Mouse (Mus musculus): Measurements from ENCODE around the gene Bmpr2. TPM values are rescaled to one million over a fixed set of nuclear protein-coding genes. Genes with fewer than 3 reads are reported as not detected.

Bmpr2 gene
- polyA plus RNA-seq, 1 experiment from 2014 or later: 9.4 TPM

- H3K9ac ChIP-seq (ENCODE audit: low read depth, low read length): peak within 1 kb of the TSS; percentile 99
- peak within 1 kb of the TSS; percentile 97 for H3K27ac ChIP-seq (ENCODE audit: low read length)
- WGBS: under 1% methylated on average over 69 of the region's 72 CpGs
- H3K27me3 ChIP-seq (ENCODE audit: control insufficient read depth, insufficient read depth, low read depth, low read length): no peaks in the 10 kb centered on the region
- H3K4me1 ChIP-seq (ENCODE audit: control insufficient read depth, insufficient read depth, low read length): peaks cover 22% of the 10 kb centered on the region
- no peaks in the 10 kb centered on the region for H3K36me3 ChIP-seq (ENCODE audit: control insufficient read depth, insufficient read depth, low read length)
- no peaks in the 10 kb centered on the region for H3K9me3 ChIP-seq (replicated peaks; ENCODE audit: control insufficient read depth, low read length, poor library complexity, severe bottlenecking)
- peak within 1 kb of the TSS; percentile 81 for H3K4me2 ChIP-seq (ENCODE audit: low read length)
- peak; percentile 97 for ATAC-seq
- peak within 1 kb of the TSS; percentile 99 for H3K4me3 ChIP-seq (ENCODE audit: low read depth, low read length)
Observed at GRCm38 (mm10) chr1:59912413-59913157, 149.4 kb downstream of the Bmpr2 start, which contains the start of gene Fam117b. Gene Fam117b (plus strand): TSS chr1:59913006.

- H3K9ac ChIP-seq (ENCODE audit: low read depth, low read length): peak overlapping the region; percentile 99
- no peaks in the 10 kb centered on the region for H3K9me3 ChIP-seq (replicated peaks; ENCODE audit: control insufficient read depth, low read length, poor library complexity, severe bottlenecking)
- no peaks in the 10 kb centered on the region for H3K36me3 ChIP-seq (ENCODE audit: control insufficient read depth, insufficient read depth, low read length)
- H3K4me1 ChIP-seq (ENCODE audit: control insufficient read depth, insufficient read depth, low read length): peaks cover 22% of the 10 kb centered on the region
- ATAC-seq: peak; percentile 74
- H3K4me3 ChIP-seq (ENCODE audit: low read depth, low read length): peak overlapping the region; percentile 99
- H3K27ac ChIP-seq (ENCODE audit: low read length): peak overlapping the region; percentile 97
- H3K4me2 ChIP-seq (ENCODE audit: low read length): peak overlapping the region; percentile 81
- 0% methylated on average over 62 of the region's 98 CpGs for WGBS
- H3K27me3 ChIP-seq (ENCODE audit: control insufficient read depth, insufficient read depth, low read depth, low read length): no peaks in the 10 kb centered on the region
Observed at GRCm38 (mm10) chr1:59913195-59913868, 150.1 kb downstream of the Bmpr2 start.

DNA sequence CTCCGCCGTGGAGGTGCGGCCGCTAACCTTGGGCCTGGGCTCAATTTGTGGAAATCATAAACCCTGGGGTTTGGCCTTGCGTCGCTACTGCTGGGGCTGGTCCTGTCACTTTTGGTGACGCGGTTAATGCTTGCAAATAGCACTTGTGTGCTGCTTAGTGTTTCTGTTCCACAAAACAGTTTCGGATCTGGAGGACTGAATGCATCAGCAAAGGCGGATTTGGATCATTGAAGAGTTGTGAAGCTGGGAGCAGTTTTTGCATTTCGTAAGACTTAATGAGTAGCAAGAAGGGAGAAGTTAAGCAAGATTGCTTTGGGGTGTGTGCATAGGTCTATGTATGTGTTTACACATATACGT lies 150.6 kb downstream of the Bmpr2 start:
- Histone ChIP-seq H3K9ac (ENCODE audit: low read depth, low read length) (peak overlapping the region; percentile 99), H3K27me3 (ENCODE audit: control insufficient read depth, insufficient read depth, low read depth, low read length) (no peaks in the 10 kb centered on the region), H3K27ac (ENCODE audit: low read length) (peak overlapping the region; percentile 97), H3K4me1 (ENCODE audit: control insufficient read depth, insufficient read depth, low read length) (peaks cover 22% of the 10 kb centered on the region), H3K36me3 (ENCODE audit: control insufficient read depth, insufficient read depth, low read length) (no peaks in the 10 kb centered on the region), H3K4me3 (ENCODE audit: low read depth, low read length) (peak overlapping the region; percentile 99), H3K9me3 (replicated peaks; ENCODE audit: control insufficient read depth, low read length, poor library complexity, severe bottlenecking) (no peaks in the 10 kb centered on the region), H3K4me2 (ENCODE audit: low read length) (peak overlapping the region; percentile 81)
- WGBS: 3% methylated on average over 12 of the region's 12 CpGs
- no peak for ATAC-seq

GRCm38 (mm10) chr1:59914799-59915198 lies 151.6 kb downstream of the Bmpr2 start:
- Histone ChIP-seq H3K9ac (ENCODE audit: low read depth, low read length) (no peak overlapping the region), H3K9me3 (replicated peaks; ENCODE audit: control insufficient read depth, low read length, poor library complexity, severe bottlenecking) (no peaks in the 10 kb centered on the region), H3K36me3 (ENCODE audit: control insufficient read depth, insufficient read depth, low read length) (no peaks in the 10 kb centered on the region), H3K4me2 (ENCODE audit: low read length) (peak overlapping the region; percentile 81), H3K27me3 (ENCODE audit: control insufficient read depth, insufficient read depth, low read depth, low read length) (no peaks in the 10 kb centered on the region), H3K4me1 (ENCODE audit: control insufficient read depth, insufficient read depth, low read length) (peaks cover 22% of the 10 kb centered on the region), H3K27ac (ENCODE audit: low read length) (no peak overlapping the region), H3K4me3 (ENCODE audit: low read depth, low read length) (peak overlapping the region; percentile 99)
- WGBS: 68% methylated on average over 3 of the region's 3 CpGs
- no peak for ATAC-seq

DNA sequence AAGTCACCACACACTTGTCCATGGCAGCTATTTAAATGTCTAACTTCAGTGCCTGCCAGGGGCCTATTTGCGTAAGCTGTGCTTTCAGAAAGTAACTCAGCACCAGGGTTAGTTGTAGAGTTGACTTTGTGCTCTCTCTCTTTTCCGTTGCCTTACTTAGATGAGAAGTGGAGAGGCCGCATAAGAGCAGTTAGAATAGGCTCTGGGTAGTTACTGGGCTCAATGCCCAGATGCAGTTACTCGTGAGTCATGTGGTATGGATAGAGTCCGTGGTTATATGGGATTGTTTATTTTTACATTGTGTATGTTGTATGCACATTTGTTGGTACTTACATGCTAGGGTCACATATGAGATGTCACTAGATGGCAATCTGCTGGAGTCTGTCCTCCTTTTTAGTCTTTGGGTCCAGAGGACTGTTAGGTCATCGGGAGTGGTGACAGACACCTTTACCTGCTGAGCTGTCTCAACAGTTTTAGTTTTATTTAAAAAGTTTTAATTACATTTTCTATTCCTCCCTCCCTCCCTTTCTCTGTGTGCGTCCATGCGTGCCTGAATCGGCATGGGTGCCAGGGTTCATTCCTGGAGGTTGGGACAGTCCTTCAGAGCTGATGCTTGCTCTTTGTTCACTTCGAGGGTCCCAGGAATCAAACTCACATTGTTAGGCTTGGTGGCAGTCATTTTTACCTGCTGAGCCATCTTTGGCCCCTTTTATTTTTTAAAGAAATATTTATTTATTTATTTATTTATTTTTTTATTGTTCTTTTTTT lies 152.8 kb downstream of the Bmpr2 start:
- H3K27me3 ChIP-seq (ENCODE audit: control insufficient read depth, insufficient read depth, low read depth, low read length): no peaks in the 10 kb centered on the region
- H3K4me2 ChIP-seq (ENCODE audit: low read length): peak overlapping the region; percentile 81
- no peak overlapping the region for H3K9ac ChIP-seq (ENCODE audit: low read depth, low read length)
- no peak for ATAC-seq
- no peaks in the 10 kb centered on the region for H3K36me3 ChIP-seq (ENCODE audit: control insufficient read depth, insufficient read depth, low read length)
- peaks cover 22% of the 10 kb centered on the region for H3K4me1 ChIP-seq (ENCODE audit: control insufficient read depth, insufficient read depth, low read length)
- WGBS: 65% methylated on average over 10 of the region's 10 CpGs
- H3K9me3 ChIP-seq (replicated peaks; ENCODE audit: control insufficient read depth, low read length, poor library complexity, severe bottlenecking): no peaks in the 10 kb centered on the region
- no peak overlapping the region for H3K4me3 ChIP-seq (ENCODE audit: low read depth, low read length)
- no peak overlapping the region for H3K27ac ChIP-seq (ENCODE audit: low read length)

DNA sequence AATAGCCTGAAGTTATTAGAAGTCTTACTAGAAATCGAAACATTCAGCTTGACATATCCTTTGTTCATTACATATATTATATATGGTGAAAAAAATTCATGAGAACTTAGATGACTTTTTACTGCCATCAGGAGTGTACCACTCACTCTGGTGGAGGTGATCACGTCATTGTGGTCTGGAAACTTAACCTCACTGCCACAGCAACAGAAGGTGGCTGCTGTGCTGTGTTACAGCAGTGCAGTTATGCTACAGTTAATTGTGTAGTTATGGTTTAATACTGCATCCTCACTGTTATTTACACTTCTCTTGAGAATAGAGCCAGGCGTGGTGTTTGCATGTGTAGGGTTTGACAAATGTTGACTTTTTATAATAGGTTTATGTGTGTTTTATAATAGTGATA lies 154.2 kb downstream of the Bmpr2 start:
- no peaks in the 10 kb centered on the region for H3K27me3 ChIP-seq (ENCODE audit: control insufficient read depth, insufficient read depth, low read depth, low read length)
- no peak for ATAC-seq
- H3K4me3 ChIP-seq (ENCODE audit: low read depth, low read length): no peak overlapping the region
- peaks cover 22% of the 10 kb centered on the region for H3K4me1 ChIP-seq (ENCODE audit: control insufficient read depth, insufficient read depth, low read length)
- no peak overlapping the region for H3K4me2 ChIP-seq (ENCODE audit: low read length)
- no peaks in the 10 kb centered on the region for H3K9me3 ChIP-seq (replicated peaks; ENCODE audit: control insufficient read depth, low read length, poor library complexity, severe bottlenecking)
- H3K36me3 ChIP-seq (ENCODE audit: control insufficient read depth, insufficient read depth, low read length): no peaks in the 10 kb centered on the region
- WGBS: 80% methylated on average over 3 of the region's 3 CpGs
- H3K27ac ChIP-seq (ENCODE audit: low read length): no peak overlapping the region
- H3K9ac ChIP-seq (ENCODE audit: low read depth, low read length): no peak overlapping the region

GRCm38 (mm10) chr1:59918075-59918474 lies 154.9 kb downstream of the Bmpr2 start:
- Histone ChIP-seq H3K4me1 (ENCODE audit: control insufficient read depth, insufficient read depth, low read length) (peaks cover 22% of the 10 kb centered on the region), H3K27ac (ENCODE audit: low read length) (no peak overlapping the region), H3K9me3 (replicated peaks; ENCODE audit: control insufficient read depth, low read length, poor library complexity, severe bottlenecking) (no peaks in the 10 kb centered on the region), H3K36me3 (ENCODE audit: control insufficient read depth, insufficient read depth, low read length) (no peaks in the 10 kb centered on the region), H3K4me2 (ENCODE audit: low read length) (no peak overlapping the region), H3K4me3 (ENCODE audit: low read depth, low read length) (no peak overlapping the region), H3K27me3 (ENCODE audit: control insufficient read depth, insufficient read depth, low read depth, low read length) (no peaks in the 10 kb centered on the region), H3K9ac (ENCODE audit: low read depth, low read length) (no peak overlapping the region)
- no peak for ATAC-seq

GRCm38 (mm10) chr1:59923201-59923600 lies 160.0 kb downstream of the Bmpr2 start:
- no peak overlapping the region for H3K27ac ChIP-seq (ENCODE audit: low read length)
- no peaks in the 10 kb centered on the region for H3K9me3 ChIP-seq (replicated peaks; ENCODE audit: control insufficient read depth, low read length, poor library complexity, severe bottlenecking)
- no peak overlapping the region for H3K4me2 ChIP-seq (ENCODE audit: low read length)
- no peak overlapping the region for H3K9ac ChIP-seq (ENCODE audit: low read depth, low read length)
- no peaks in the 10 kb centered on the region for H3K27me3 ChIP-seq (ENCODE audit: control insufficient read depth, insufficient read depth, low read depth, low read length)
- H3K36me3 ChIP-seq (ENCODE audit: control insufficient read depth, insufficient read depth, low read length): no peaks in the 10 kb centered on the region
- no peaks in the 10 kb centered on the region; the same call in 1 of the 2 replicates for H3K4me1 ChIP-seq (ENCODE audit: control insufficient read depth, insufficient read depth, low read length)
- no peak overlapping the region for H3K4me3 ChIP-seq (ENCODE audit: low read depth, low read length)
- no peak for ATAC-seq
- WGBS: 87% methylated on average over 1 of the region's 1 CpGs

DNA sequence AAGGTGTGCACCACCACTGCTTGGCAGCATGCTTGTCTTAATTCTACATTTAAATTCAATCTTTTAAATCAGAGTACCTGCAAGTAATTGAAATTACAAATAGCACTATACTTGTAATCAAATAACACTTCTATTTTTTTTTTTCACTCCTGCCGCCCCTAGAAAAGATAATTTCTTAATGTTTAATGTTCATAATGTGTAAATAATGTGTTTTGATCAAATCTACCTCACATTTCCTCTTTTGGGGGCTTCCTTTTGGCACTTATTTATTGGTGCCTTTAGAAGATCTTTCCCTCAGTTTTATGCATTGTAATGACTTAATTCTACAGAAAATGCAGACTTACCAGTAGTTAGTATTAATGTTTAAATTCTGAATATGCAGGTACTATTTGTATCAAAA lies 160.5 kb downstream of the Bmpr2 start:
- no peak overlapping the region for H3K4me3 ChIP-seq (ENCODE audit: low read depth, low read length)
- no peak for ATAC-seq
- H3K4me1 ChIP-seq (ENCODE audit: control insufficient read depth, insufficient read depth, low read length): no peaks in the 10 kb centered on the region
- H3K27ac ChIP-seq (ENCODE audit: low read length): no peak overlapping the region
- H3K4me2 ChIP-seq (ENCODE audit: low read length): no peak overlapping the region
- no peaks in the 10 kb centered on the region for H3K36me3 ChIP-seq (ENCODE audit: control insufficient read depth, insufficient read depth, low read length)
- H3K27me3 ChIP-seq (ENCODE audit: control insufficient read depth, insufficient read depth, low read depth, low read length): no peaks in the 10 kb centered on the region
- H3K9ac ChIP-seq (ENCODE audit: low read depth, low read length): no peak overlapping the region
- WGBS: 91% methylated on average over 1 of the region's 1 CpGs
- H3K9me3 ChIP-seq (replicated peaks; ENCODE audit: control insufficient read depth, low read length, poor library complexity, severe bottlenecking): no peaks in the 10 kb centered on the region
